Comparison of ENCODE assay signal across 8 mouse cellular contexts in genomic region chr15:62098791-62099660, GRCm38 (mm10).
DNase-seq lines count a peak whose midpoint lies in the region; ATAC-seq and TF ChIP-seq lines count a peak whose summit lies in the region.

No protein-coding gene starts in this region.

- peak; percentile 85 for ATAC-seq in stomach, embryonic 15.5 days (ENCODE audit: insufficient read depth, low FRiP score, low read depth)
- ATAC-seq in midbrain, embryonic 13.5 days: no peak
- no peak for ATAC-seq in forebrain, embryonic 13.5 days

- WGBS in stomach, embryonic 15.5 days: 34% methylated on average over 16 of the region's 16 CpGs
- WGBS in midbrain, embryonic 13.5 days: 53% methylated on average over 16 of the region's 16 CpGs
- 56% methylated on average over 16 of the region's 16 CpGs for WGBS in forebrain, embryonic 13.5 days

- no peaks in the 10 kb centered on the region for H3K9me3 ChIP-seq in stomach, embryonic 15.5 days
- H3K9me3 ChIP-seq in midbrain, embryonic 13.5 days: no peaks in the 10 kb centered on the region
- H3K9me3 ChIP-seq in forebrain, embryonic 13.5 days (replicated peaks): no peaks in the 10 kb centered on the region; the same call in 1 of the 2 replicates

- no peaks in the 10 kb centered on the region for H3K36me3 ChIP-seq in stomach, embryonic 15.5 days
- no peaks in the 10 kb centered on the region for H3K36me3 ChIP-seq in midbrain, embryonic 13.5 days
- H3K36me3 ChIP-seq in forebrain, embryonic 13.5 days (ENCODE audit: poor library complexity, severe bottlenecking): no peaks in the 10 kb centered on the region

- H3K4me1 ChIP-seq in stomach, embryonic 15.5 days: peaks cover 9% of the 10 kb centered on the region
- H3K4me1 ChIP-seq in midbrain, embryonic 13.5 days (replicated peaks): no peaks in the 10 kb centered on the region
- H3K4me1 ChIP-seq in forebrain, embryonic 13.5 days: no peaks in the 10 kb centered on the region

- peak; percentile 16 for DNase-seq in gastrocnemius, postnatal 10 days
- DNase-seq in gastrocnemius, postnatal 36 days: no peak
- DNase-seq in heart, adult 18-20 months: peak; percentile 61 to 73
- DNase-seq in kidney, postnatal 25 days: peak; percentile 77 to 90
- DNase-seq in layer of hippocampus, adult 2 months (ENCODE audit: low spot score in 2 of 2): no peak

- no peak overlapping the region for H3K4me2 ChIP-seq in stomach, embryonic 15.5 days
- no peak overlapping the region for H3K4me2 ChIP-seq in midbrain, embryonic 13.5 days (replicated peaks)
- H3K4me2 ChIP-seq in forebrain, embryonic 13.5 days: no peak overlapping the region

- no peak for TF ChIP-seq CTCF in layer of hippocampus, adult 2 months (conservative IDR thresholded peaks at IDR 0.05)

- H3K9ac ChIP-seq in stomach, embryonic 15.5 days: no peak overlapping the region
- no peak overlapping the region for H3K9ac ChIP-seq in midbrain, embryonic 13.5 days (replicated peaks)
- H3K9ac ChIP-seq in forebrain, embryonic 13.5 days: no peak overlapping the region

- no peak overlapping the region for H3K4me3 ChIP-seq in stomach, embryonic 15.5 days (replicated peaks)
- H3K4me3 ChIP-seq in midbrain, embryonic 13.5 days (replicated peaks): no peak overlapping the region
- H3K4me3 ChIP-seq in forebrain, embryonic 13.5 days: no peak overlapping the region
- no peak overlapping the region for H3K4me3 ChIP-seq in layer of hippocampus, adult 2 months

- H3K27me3 ChIP-seq in stomach, embryonic 15.5 days (replicated peaks): no peaks in the 10 kb centered on the region
- peaks cover 4% of the 10 kb centered on the region for H3K27me3 ChIP-seq in midbrain, embryonic 13.5 days
- no peaks in the 10 kb centered on the region for H3K27me3 ChIP-seq in forebrain, embryonic 13.5 days

- no peak overlapping the region for H3K27ac ChIP-seq in stomach, embryonic 15.5 days
- H3K27ac ChIP-seq in midbrain, embryonic 13.5 days: no peak overlapping the region
- H3K27ac ChIP-seq in forebrain, embryonic 13.5 days: no peak overlapping the region
- H3K27ac ChIP-seq in layer of hippocampus, adult 2 months: no peak overlapping the region

- intact Hi-C loops in gastrocnemius, postnatal 36 days (cut with DNase I): loop anchor here (10.0 kb wide), 1 partner anchor 104 kb away; no protein-coding TSS in a partner anchor

Comparison
In these comparisons a context has a peak if more than half of its experiments do, and no peak if none do; other contexts are left out.
1. DNase-seq: peak in gastrocnemius, postnatal 10 days (single experiment), heart, adult 18-20 months (2 of 2) and kidney, postnatal 25 days (2 of 2); none in gastrocnemius, postnatal 36 days (0 of 2) and layer of hippocampus, adult 2 months (0 of 2).